Mouse (Mus musculus) heart, postnatal 14 days (tissue): ENCODE measurements at regions not wholly inside any gene's neighbourhood (a gene's known extent, or its start where the extent isn't known, plus 50 kb on each side); places are given as distances from the start of the nearest gene placed in this dataset.
A peak's percentile ranks its signal among the peaks of the same experiment; 100 is the strongest.

Experiments
- DNase-seq, 2 experiments: peaks; one replicate each; pipeline ENCODE4 v3.0.0; 2021 to 2022
- intact Hi-C: fragments of 180-260 bp; cut with DNase I; formaldehyde crosslinking; loops from one replicate; pipeline ENCODE4 v1.15.1; 2025

- intact Hi-C loops, result no loop called here
- no peak for DNase-seq
These were observed 54.7 kb downstream of the Spry2 start for GRCm38 (mm10) chr14:105841888-105842287.

GRCm38 (mm10) chr14:105837533-105837932, 59.1 kb downstream of the Spry2 start:
- intact Hi-C loops, result no loop called here
- DNase-seq, result no peak

GRCm38 (mm10) chr14:105830701-105831100, 65.9 kb downstream of the Spry2 start:
- intact Hi-C loops, result no loop called here
- no peak for DNase-seq

GRCm38 (mm10) chr14:105830301-105830700, 66.3 kb downstream of the Spry2 start:
- no peak for DNase-seq
- intact Hi-C loops, result no loop called here

GRCm38 (mm10) chr14:105823129-105823528, 73.5 kb downstream of the Spry2 start:
- DNase-seq, result no peak
- intact Hi-C loops, result loop anchor here (5.0 kb wide), 1 partner anchor 69 kb away; no protein-coding TSS in a partner anchor

GRCm38 (mm10) chr14:105822653-105823052, 74.0 kb downstream of the Spry2 start:
- DNase-seq, result no peak
- intact Hi-C loops, result loop anchor here (5.0 kb wide), 1 partner anchor 70 kb away; no protein-coding TSS in a partner anchor

GRCm38 (mm10) chr14:105819534-105819933, 77.1 kb downstream of the Spry2 start:
- intact Hi-C loops, result no loop called here
- no peak for DNase-seq

- intact Hi-C loops, result no loop called here
- DNase-seq, result no peak
These were observed 77.8 kb downstream of the Spry2 start for GRCm38 (mm10) chr14:105818841-105819240.

GRCm38 (mm10) chr14:105817481-105817880, 79.1 kb downstream of the Spry2 start:
- DNase-seq, result no peak
- intact Hi-C loops, result no loop called here

- no peak for DNase-seq
- intact Hi-C loops, result no loop called here
These were observed 80.8 kb downstream of the Spry2 start for GRCm38 (mm10) chr14:105815827-105816226.

GRCm38 (mm10) chr14:105815281-105815680, 81.3 kb downstream of the Spry2 start:
- DNase-seq, result no peak

GRCm38 (mm10) chr14:105813661-105814060, 83.0 kb downstream of the Spry2 start:
- intact Hi-C loops, result no loop called here
- DNase-seq, result no peak

More at GRCm38 (mm10) chr14:105815281-105815680, 81.3 kb downstream of the Spry2 start:
- intact Hi-C loops, result no loop called here

- intact Hi-C loops, result no loop called here
- DNase-seq, result no peak
These were observed 83.5 kb downstream of the Spry2 start for GRCm38 (mm10) chr14:105813097-105813496.

- no peak for DNase-seq
- intact Hi-C loops, result no loop called here
These were observed 90.9 kb downstream of the Spry2 start for GRCm38 (mm10) chr14:105805762-105806161.

GRCm38 (mm10) chr14:105805362-105805761, 91.3 kb downstream of the Spry2 start:
- intact Hi-C loops, result no loop called here

GRCm38 (mm10) chr14:105804761-105805160, 91.9 kb downstream of the Spry2 start:
- intact Hi-C loops, result no loop called here

More at GRCm38 (mm10) chr14:105805362-105805761, 91.3 kb downstream of the Spry2 start:
- DNase-seq, result no peak

GRCm38 (mm10) chr14:105803281-105803680, 93.3 kb downstream of the Spry2 start:
- intact Hi-C loops, result no loop called here
- DNase-seq, result no peak

More at GRCm38 (mm10) chr14:105804761-105805160, 91.9 kb downstream of the Spry2 start:
- DNase-seq, result no peak

GRCm38 (mm10) chr14:105802529-105803280, 93.9 kb downstream of the Spry2 start:
- DNase-seq, result peak; percentile 34 to 49
- intact Hi-C loops, result no loop called here

GRCm38 (mm10) chr14:105800142-105800925, 96.3 kb downstream of the Spry2 start:
- no peak for DNase-seq
- intact Hi-C loops, result no loop called here

GRCm38 (mm10) chr14:105799401-105799861, 97.2 kb downstream of the Spry2 start:
- intact Hi-C loops, result no loop called here
- DNase-seq, result no peak

GRCm38 (mm10) chr14:105793010-105793702, 103.5 kb downstream of the Spry2 start:
- intact Hi-C loops, result no loop called here
- no peak for DNase-seq
